In the genomic region with DNA sequence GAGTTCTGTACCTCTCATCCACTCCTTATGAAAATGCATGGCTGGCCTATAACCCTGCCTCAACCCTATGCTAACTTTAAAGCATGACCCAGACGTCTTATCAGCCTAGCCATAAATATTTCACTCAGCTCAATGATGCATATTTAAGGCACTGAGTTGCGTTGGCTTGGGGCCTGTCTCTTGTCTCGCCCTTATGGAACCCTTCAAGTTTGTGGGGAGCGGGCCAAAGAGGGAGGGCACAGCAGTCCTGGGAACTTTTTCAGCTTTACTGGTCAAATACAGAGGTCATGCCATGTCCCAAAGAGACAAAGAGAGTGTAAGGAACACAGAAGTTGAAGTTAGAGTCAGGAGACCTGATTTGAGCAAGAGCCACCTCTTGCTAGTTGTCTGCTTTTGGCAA, we compare ENCODE assay signal across 12 mouse cellular contexts. TPM values are rescaled to one million over a fixed set of nuclear protein-coding genes. Genes with fewer than 3 reads are reported as not detected.
DNase-seq lines count a peak whose midpoint lies in the region; ATAC-seq and TF ChIP-seq lines count a peak whose summit lies in the region.
"Had no signal": no experiment of that assay in that cellular context is flagged by ENCODE, and none has a peak within 500 bp of the region (broad histone marks: within the 10 kb centered on the region; RNA-seq: fewer than 3 reads in every experiment).

No protein-coding gene starts in this region.

- intact Hi-C loops in heart, postnatal 14 days (cut with DNase I), result loop anchor here (5.0 kb wide), 1 partner anchor 171 kb away; no protein-coding TSS in a partner anchor
- intact Hi-C loops in left cerebral cortex, postnatal 10 days (cut with DNase I), result no loop called here

- no peak for TF ChIP-seq CTCF in lung, embryonic 14.5 days (IDR thresholded peaks at IDR 0.05; ENCODE audit: low read depth)

- ATAC-seq in lung, embryonic 14.5 days (ENCODE audit: insufficient read depth), result peak; percentile 72; the same call in 1 of the 2 replicates
- no peak for ATAC-seq in hindbrain, embryonic 16.5 days
- no peak for ATAC-seq in erythroblast, adult 5-6 weeks (replicated peaks; ENCODE audit: low FRiP score, poor library complexity, severe bottlenecking)

- no peak overlapping the region for H3K4me3 ChIP-seq in lung, embryonic 14.5 days (ENCODE audit: low read depth, low read length)
- no peak overlapping the region for H3K4me3 ChIP-seq in hindbrain, embryonic 16.5 days (ENCODE audit: low read length)
- H3K4me3 ChIP-seq: limb, embryonic 13.5 days had no signal

- H3K9ac ChIP-seq in lung, embryonic 14.5 days, result no peak overlapping the region
- no peak overlapping the region for H3K9ac ChIP-seq in hindbrain, embryonic 16.5 days (ENCODE audit: low read depth, low read length)
- H3K9ac ChIP-seq: limb, embryonic 13.5 days had no signal

- no peaks in the 10 kb centered on the region for H3K36me3 ChIP-seq in lung, embryonic 14.5 days (ENCODE audit: insufficient read depth)
- no peaks in the 10 kb centered on the region for H3K36me3 ChIP-seq in hindbrain, embryonic 16.5 days (ENCODE audit: control insufficient read depth, insufficient read depth, low read length)

- no peaks in the 10 kb centered on the region for H3K27me3 ChIP-seq in lung, embryonic 14.5 days (ENCODE audit: insufficient read depth, low read length)
- H3K27me3 ChIP-seq in hindbrain, embryonic 16.5 days (replicated peaks; ENCODE audit: control insufficient read depth, insufficient read depth, low read length), result no peaks in the 10 kb centered on the region
- H3K27me3 ChIP-seq: limb, embryonic 13.5 days had no signal

- peak overlapping the region; percentile 77; the same call in 1 of the 2 replicates for H3K27ac ChIP-seq in lung, embryonic 14.5 days (ENCODE audit: low read depth)
- no peak overlapping the region for H3K27ac ChIP-seq in hindbrain, embryonic 16.5 days (ENCODE audit: low read depth, low read length)
- H3K27ac ChIP-seq: limb, embryonic 13.5 days had no signal

- WGBS in lung, embryonic 14.5 days, result 38% methylated on average over 4 of the region's 4 CpGs
- 65% methylated on average over 4 of the region's 4 CpGs for WGBS in hindbrain, embryonic 16.5 days

- H3K4me1 ChIP-seq in lung, embryonic 14.5 days (ENCODE audit: insufficient read depth), result peaks cover 48% of the 10 kb centered on the region
- peaks cover 19% of the 10 kb centered on the region for H3K4me1 ChIP-seq in hindbrain, embryonic 16.5 days (ENCODE audit: control insufficient read depth, insufficient read depth, low read depth, low read length)

- no peak overlapping the region for H3K4me2 ChIP-seq in lung, embryonic 14.5 days
- H3K4me2 ChIP-seq in hindbrain, embryonic 16.5 days (ENCODE audit: low read length), result no peak overlapping the region
- H3K4me2 ChIP-seq: limb, embryonic 13.5 days had no signal

- no peaks in the 10 kb centered on the region for H3K9me3 ChIP-seq in lung, embryonic 14.5 days (ENCODE audit: low read depth, low read length)
- no peaks in the 10 kb centered on the region for H3K9me3 ChIP-seq in hindbrain, embryonic 16.5 days (ENCODE audit: control insufficient read depth, low read length)
- H3K9me3 ChIP-seq: limb, embryonic 13.5 days had no signal

- peak; percentile 71 for DNase-seq in adrenal gland, adult 2 months
- no peak for DNase-seq in adrenal gland, adult 8-10 months
- DNase-seq in adipocyte (ENCODE audit: low spot score), result peak; percentile 69
- DNase-seq in heart, postnatal 14 days, result peak; percentile 43 to 53
- DNase-seq in lung, embryonic 14.5 days, result peak; percentile 87
- DNase-seq in left cerebral cortex, postnatal 10 days (ENCODE audit: extremely low spot score in 1 of 2, low spot score in 2 of 2), result no peak
- DNase-seq: cerebellum, postnatal 10 days; thymus, postnatal 4 days had no signal

RNA-seq across cellular contexts. Expression of a gene that starts 6.6 kb away (rescaled TPM):
- total RNA-seq in adrenal gland, adult 2 months (2021), result 10 to 100 TPM; 32.2 to 49.5 TPM
- 23.1 and 24.2 TPM in 2 replicates for polyA plus RNA-seq in adrenal gland, adult 2 months (2012; rRNA removed)
- total RNA-seq in adrenal gland, adult 8-10 months (2022), result 10 to 100 TPM; 36.7 to 55.6 (median 44.3) TPM
- total RNA-seq in heart, postnatal 14 days (2021), result 10 to 100 TPM; 12.4 to 13.3 TPM
- polyA plus RNA-seq in lung, embryonic 14.5 days (2014; fragmentation: Nextera tagmentation; extraction: Ambion mirVana), result 58.8 and 60.3 TPM in 2 replicates
- 18.4 and 22.6 TPM in 2 replicates for polyA plus RNA-seq in hindbrain, embryonic 16.5 days (2015; fragmentation: Nextera tagmentation; extraction: Ambion mirVana)
- total RNA-seq in erythroblast, adult 5-6 weeks (2015; ENCODE audit: low replicate concordance), result 0.77 and 0.84 TPM in 2 replicates
- 1.1 and 1.4 TPM in 2 replicates for total RNA-seq in erythroblast, adult 5-6 weeks (2017; ENCODE audit: low replicate concordance)
- 10 to 100 TPM; 10.3 to 12.0 TPM for total RNA-seq in left cerebral cortex, postnatal 10 days (2021)
- total RNA-seq: MEL had no signal

Comparison
In these comparisons a context has a peak if more than half of its experiments do, and no peak if none do; other contexts are left out.
1. DNase-seq: peak in adrenal gland, adult 2 months (single experiment), adipocyte (single experiment), heart, postnatal 14 days (2 of 2) and lung, embryonic 14.5 days (single experiment); none in adrenal gland, adult 8-10 months (single experiment) and left cerebral cortex, postnatal 10 days (0 of 2).
2. RNA of a gene that starts 6.6 kb away (total RNA-seq): 32.2 to 49.5 TPM in adrenal gland, adult 2 months, 36.7 to 55.6 TPM in adrenal gland, adult 8-10 months, 12.4 to 13.3 TPM in heart, postnatal 14 days and 10.3 to 12.0 TPM in left cerebral cortex, postnatal 10 days; 0.77 to 1.4 TPM in erythroblast, adult 5-6 weeks; every median in the first group is over 4 times any median in the second.